Mouse (Mus musculus): Measurements from ENCODE around the gene Pbx1.

The Pbx1 gene

DNA sequence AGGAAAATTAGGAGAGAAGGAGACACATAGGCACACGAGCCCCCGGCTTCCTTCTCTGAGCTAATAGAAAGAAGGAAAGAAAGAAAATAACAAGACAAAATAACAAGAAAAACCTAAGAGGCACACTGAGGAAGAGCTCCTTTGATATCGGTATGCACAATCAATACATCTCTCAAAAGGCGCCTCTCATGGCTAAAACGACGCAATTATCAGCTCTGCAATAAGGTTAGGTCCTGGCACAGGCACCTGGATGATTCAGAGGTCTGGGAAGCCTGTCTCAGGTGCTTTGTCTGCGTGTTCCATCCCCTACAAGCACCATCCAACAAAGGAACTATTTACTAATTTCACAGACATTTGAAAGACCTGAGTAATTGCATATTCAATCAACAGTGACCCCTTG, 5.8 kb downstream of the Pbx1 start:
- DNase-seq (ENCODE audit: low spot score in 2 of 2) = no peak

DNA sequence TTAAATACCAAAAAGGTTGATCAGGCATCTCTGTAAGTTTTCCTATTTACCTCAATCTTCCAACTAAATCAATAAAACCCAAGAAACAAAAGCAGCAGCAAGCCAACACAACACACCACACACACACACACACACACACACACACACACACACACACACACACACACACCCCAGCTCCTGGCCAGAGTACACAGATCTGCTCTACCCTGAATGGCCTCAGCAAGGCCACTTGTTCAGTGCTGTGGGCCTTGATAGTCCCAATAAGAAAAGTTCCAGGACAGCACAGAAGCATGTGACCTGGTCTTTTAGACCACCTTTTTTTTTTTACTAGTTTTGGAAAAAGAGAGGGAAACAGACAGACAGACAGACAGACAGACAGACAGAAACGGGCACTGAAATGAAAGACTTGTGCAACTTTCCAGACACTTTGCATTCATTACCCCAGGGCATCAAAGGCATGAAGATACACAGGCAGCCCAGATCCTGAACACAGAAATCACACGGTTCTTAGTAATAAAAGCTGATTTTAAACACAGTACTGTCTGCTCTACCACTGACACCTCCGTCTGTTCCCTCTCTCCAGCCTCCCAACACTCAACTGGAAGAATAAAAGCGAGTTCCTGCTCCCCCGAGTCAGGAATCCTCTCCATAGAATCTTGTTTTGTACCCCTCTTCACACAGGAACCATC, 6.9 kb downstream of the Pbx1 start:
- no peak for DNase-seq (ENCODE audit: low spot score in 2 of 2)

DNA sequence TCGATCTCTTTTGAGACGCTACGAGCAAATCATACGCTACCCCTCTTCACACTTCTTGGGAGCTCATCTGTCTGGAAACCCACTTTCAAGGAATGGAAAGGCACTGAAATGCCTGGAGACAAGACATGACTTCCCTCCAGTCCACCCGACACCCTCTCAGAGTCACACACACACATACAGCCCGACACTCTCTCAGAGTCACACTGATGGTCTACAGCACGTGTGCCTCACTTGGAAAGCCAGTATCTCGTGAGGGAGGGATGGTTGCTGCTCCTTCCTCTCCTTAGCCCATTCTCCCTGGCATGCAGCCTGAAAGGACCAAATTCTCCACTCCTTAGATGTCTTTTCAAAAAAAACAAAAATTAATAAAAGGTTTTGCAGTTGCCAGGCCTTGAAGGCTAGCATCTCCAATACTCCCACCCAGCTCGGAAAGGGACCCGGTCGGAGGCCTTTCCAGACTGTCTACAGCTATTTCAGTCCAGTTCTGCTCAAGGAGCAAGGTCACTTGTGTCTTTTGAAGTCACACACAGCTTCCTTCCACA, 8.6 kb downstream of the Pbx1 start:
- no peak for DNase-seq (ENCODE audit: low spot score in 2 of 2)

DNA sequence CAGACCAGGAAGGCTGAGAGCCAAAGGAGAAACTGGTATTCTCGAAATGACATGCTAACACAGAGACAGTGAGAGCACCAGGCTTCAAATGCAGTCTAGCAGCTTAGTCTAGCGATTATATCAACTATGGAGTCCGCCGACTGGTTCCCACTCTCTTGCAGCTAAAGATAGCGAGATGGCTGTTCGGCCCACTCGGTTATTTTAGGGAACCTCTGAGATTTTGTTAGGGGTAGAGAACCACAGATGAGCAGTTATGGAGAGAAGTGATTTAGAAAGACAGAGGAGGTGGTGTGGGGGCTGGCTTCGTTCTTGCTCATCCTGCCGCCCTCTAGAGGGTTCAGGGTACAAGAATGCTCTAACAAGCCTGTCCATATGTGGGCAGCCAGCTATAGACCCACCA, 13.2 kb downstream of the Pbx1 start:
- peak; percentile 47 to 60 for DNase-seq (ENCODE audit: low spot score in 2 of 2)

DNA sequence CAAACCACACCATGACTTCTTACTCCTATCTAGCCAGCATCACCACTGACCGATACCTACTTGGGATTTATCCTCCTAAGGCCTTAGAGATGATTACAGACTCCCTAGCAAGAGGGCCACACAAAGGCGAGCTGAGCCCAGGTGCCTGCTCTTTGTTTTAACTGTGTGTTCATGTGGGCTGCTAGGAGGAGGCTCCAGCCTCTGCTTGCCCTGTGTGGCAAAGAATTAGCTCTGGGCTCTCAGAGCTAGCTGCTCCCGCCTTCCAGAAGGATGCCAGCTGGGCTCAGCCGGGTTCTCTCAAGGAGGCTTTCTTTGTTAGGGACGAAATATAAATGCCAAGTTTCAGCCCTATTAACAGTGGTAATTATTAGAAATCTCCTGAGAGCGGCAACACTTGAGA, 14.4 kb downstream of the Pbx1 start:
- no peak for DNase-seq (ENCODE audit: low spot score in 2 of 2)

DNA sequence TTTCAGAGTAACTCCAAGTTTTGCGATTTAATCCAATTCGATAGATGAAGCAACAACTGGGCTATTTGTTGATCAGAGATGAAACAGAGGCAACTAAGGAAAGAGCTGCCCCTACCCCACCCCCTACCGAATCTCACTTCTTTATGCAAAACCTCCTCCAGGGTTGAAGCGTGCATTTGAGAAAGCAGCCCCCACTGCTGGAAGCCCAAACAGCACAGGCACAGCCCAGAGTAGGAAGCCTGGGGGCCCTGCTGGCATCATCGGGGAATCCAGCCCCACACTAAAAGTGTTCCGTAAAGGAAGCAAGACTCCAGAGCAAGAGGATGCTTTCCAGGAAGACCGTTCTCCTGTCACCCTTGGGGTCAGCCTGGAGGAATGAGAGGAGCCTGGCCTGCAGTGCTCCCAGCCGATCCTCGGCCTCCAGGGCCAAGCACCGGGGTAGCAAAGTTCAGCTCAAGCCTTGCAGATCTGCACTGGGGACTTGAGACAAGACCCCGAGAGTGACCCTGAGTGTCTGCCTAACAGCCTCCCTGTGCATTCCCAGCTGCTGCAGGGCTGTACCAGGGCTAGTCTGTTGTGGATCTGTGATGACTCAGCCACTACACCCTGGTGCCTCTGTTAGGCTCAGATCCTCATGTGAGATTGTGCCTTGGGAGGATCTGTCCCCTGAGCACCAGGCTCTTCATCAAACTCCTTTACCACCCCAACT, 15.2 kb downstream of the Pbx1 start:
- no peak for DNase-seq (ENCODE audit: low spot score in 2 of 2)

- DNase-seq (ENCODE audit: low spot score in 2 of 2) = no peak
These were observed 21.5 kb downstream of the Pbx1 start for GRCm38 (mm10) chr1:168410611-168411010.

DNA sequence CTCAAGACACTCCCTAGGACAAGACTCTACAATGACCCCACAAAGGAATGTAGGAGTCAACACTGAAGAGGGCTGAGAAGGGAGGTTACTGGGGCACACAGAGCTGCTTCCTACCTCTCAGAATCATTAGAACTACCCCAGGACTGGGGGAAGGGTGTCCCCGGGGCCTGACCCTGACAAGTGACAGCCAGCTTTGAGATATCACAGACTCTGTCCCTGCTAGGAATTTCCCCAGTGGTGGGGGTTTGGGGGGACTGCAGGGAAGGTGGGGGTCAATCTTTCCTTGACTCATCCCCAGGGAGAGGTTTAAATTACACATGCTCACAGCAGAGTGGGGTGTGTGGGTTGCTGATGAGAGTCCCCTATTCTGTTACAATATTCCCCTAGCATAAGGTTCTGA, 22.0 kb downstream of the Pbx1 start:
- DNase-seq (ENCODE audit: low spot score in 2 of 2) = no peak

DNA sequence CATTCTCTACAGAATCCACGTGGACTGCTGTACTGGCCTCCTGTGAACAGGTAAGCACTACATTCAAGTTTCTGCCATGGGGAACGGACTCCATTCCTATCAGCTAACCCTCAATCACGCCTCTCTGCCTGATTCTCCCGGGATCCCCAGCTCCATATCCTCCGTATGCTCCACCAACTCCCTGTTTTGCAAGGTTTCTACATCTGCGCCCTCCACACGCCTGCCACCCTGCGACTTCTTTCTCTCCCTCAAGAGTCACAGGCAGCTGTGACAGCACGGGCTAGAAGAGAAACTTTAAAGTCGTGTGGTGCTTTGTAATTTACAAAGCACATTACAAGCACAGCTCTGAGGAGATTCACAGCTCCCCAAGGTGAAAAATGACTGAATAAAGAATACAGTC, 23.3 kb downstream of the Pbx1 start:
- no peak for DNase-seq (ENCODE audit: low spot score in 2 of 2)

DNA sequence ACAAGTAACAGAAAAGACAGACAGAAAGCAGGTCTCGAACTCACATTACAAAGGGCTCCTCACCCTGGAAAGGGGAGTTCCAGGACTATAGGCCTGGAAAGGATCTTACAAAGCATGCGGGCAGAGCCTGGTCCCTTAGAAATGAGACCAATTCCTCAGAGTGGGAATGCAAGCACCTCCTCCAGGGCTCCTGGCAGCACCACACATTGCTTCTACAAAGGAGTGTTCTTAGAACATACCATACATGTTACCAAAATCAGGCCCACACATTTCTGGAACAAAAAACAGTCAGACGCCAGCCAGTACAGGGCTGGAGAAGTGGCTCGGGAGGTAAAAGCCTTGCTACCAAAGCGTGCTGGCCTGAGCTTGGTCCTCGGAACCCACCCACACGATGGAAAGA, 24.1 kb downstream of the Pbx1 start:
- no peak for DNase-seq (ENCODE audit: low spot score in 2 of 2)

- DNase-seq (ENCODE audit: low spot score in 2 of 2) = no peak
These were observed 25.8 kb downstream of the Pbx1 start for GRCm38 (mm10) chr1:168406291-168406675.

- DNase-seq (ENCODE audit: low spot score in 2 of 2) = no peak
These were observed 26.3 kb downstream of the Pbx1 start for GRCm38 (mm10) chr1:168405645-168406290.

DNA sequence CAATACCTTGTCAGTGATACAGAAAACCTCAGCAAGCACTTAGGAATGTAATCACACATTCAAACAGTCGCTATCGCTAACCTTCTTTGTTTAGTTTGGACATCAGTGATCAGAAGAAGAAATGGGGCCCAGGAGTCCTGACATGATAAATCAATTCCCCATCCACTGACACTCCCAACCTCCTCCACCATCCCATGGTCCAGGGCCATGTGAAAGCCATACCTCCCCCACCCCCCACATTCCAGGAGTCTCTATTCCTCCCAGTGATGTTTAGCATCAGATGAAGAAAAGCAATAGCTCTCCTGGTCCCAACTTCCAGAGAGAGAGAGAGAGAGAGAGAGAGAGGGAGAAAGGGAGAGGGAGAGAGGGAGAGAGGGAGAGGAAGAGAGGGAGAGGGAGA, 28.5 kb downstream of the Pbx1 start:
- no peak for DNase-seq (ENCODE audit: low spot score in 2 of 2)

DNA sequence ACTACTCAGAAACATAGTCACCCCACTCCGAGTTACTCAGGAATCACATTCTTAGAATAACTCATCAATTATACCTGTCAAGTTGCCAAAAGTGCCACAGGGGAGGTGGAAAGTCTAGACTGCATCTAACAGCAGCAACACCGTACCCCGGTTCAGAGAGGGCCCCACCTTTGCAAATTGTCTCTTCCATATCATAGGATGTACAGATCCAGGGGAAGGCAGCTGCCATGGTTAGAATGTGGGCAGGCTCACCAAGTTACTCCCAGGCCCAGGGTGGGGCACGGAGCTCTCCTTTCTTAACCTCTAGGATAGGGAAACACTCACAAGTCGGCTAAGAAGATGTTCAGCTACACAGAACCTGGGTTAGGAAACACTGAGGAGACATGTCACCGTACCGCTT, 29.4 kb downstream of the Pbx1 start:
- DNase-seq (ENCODE audit: low spot score in 2 of 2) = no peak

GRCm38 (mm10) chr1:168395523-168396159, 36.4 kb downstream of the Pbx1 start:
- DNase-seq (ENCODE audit: low spot score in 2 of 2) = no peak

DNA sequence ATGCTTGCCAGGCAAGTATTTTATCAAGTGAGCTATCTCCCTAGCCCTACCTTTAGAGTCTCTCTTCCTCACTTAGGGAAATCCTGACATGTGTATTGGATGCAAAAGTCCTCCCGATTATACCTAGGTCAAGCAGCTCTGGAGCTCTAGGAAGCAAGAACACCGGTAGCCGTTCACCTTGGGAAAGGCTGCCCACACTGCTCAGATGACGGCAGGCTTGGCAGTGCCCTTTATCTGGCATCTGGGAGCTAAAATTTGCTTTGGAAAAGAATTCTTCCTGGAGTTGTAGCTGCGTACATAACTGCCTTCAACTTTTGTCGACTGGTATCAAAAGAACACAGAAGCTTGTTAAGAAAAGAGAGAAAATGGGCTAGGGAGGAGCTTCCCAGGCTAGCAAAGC, 37.5 kb downstream of the Pbx1 start:
- no peak for DNase-seq (ENCODE audit: low spot score in 2 of 2)

GRCm38 (mm10) chr1:168393456-168393855, 38.6 kb downstream of the Pbx1 start:
- DNase-seq (ENCODE audit: low spot score in 2 of 2) = no peak

- no peak for DNase-seq (ENCODE audit: low spot score in 2 of 2)
These were observed 39.6 kb downstream of the Pbx1 start for GRCm38 (mm10) chr1:168392500-168392853.

DNA sequence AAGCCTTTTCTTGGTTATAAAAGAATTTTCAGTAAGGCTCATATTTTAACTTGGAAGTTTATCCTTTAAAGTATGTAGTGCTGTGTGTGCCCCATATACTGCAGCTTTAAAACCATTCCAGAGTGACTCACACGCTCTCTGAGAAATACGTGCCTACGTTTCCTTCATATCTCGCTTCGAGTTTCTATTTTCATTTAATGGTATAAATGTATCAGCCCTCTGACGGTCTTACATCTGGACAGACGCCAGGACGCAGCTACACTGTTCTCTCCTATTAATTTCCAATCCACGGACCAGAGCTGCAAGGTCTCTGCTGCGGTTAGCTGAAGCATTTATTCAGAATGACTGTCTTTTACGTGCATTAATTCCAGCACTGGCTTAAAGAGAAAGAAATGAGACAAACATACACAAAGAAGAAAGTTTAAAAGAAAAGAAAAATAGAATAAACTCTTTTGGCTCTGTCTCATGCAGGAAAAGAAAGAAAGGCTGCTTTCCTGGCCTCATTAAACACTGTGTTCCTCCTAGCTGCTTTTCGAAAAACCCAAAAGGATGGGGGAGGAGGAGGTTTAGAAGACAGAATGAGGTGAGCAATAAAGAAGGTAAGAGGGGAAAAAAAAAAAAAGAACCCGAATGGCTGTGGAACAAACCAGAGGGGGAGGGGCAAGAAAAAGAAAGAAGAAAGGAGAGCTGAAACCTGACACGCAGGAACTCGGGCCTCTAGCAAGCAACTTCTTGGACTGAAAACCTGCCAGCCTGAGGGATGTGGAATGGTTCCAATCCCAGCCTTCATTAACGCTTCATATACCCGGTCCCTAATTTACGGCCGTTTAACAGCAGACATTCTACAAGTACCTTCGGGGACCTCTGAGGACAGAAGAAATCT, 40.2 kb downstream of the Pbx1 start:
- peak in 1 of 2 experiments; percentile 38 for DNase-seq (ENCODE audit: low spot score in 2 of 2)

- no peak for DNase-seq (ENCODE audit: low spot score in 2 of 2)
These were observed 41.3 kb downstream of the Pbx1 start for GRCm38 (mm10) chr1:168390748-168391147.

GRCm38 (mm10) chr1:168386159-168386558, 45.9 kb downstream of the Pbx1 start:
- DNase-seq (ENCODE audit: low spot score in 2 of 2) = no peak

- no peak for DNase-seq (ENCODE audit: low spot score in 2 of 2)
These were observed 47.5 kb downstream of the Pbx1 start for GRCm38 (mm10) chr1:168384594-168384955.
